Mouse (Mus musculus) regulatory T cell (primary cell): ENCODE results near the gene Zfp113.

Source experiments
- in situ Hi-C: fragments of 300-600 bp; cut with MboI, MseI; formaldehyde crosslinking; loops from one replicate; pipeline ENCODE4 v1.15.1; 2025; ENCODE audit warnings: high pct_unique_total_duplicates

Gene Zfp113

GRCm38 (mm10) chr5:138155443-138155976, at the start of gene Zfp113:
TSS of gene Zfp113 (minus strand) at chr5:138155744.
- in situ Hi-C loops = loop anchor here (25.0 kb wide), 1 partner anchor 1632 kb away; the partner anchor contains the start of genes Ints1 and Mafk

- in situ Hi-C loops = loop anchor here (10.0 kb wide), 1 partner anchor 423 kb away; the partner anchor contains the start of gene A430033K04Rik
Measured at GRCm38 (mm10) chr5:138202086-138202485, 46.5 kb upstream of the Zfp113 start.

GRCm38 (mm10) chr5:138199576-138199975, 44.0 kb upstream of the Zfp113 start:
- in situ Hi-C loops = no loop called here

GRCm38 (mm10) chr5:138195463-138195862, 39.9 kb upstream of the Zfp113 start:
- in situ Hi-C loops = no loop called here

- in situ Hi-C loops = no loop called here
Measured at GRCm38 (mm10) chr5:138194755-138195345, 39.3 kb upstream of the Zfp113 start.

GRCm38 (mm10) chr5:138193771-138194727, 38.5 kb upstream of the Zfp113 start, which contains the start of gene Mblac1:
TSS of gene Mblac1 (plus strand) at chr5:138194314.
- in situ Hi-C loops = no loop called here

GRCm38 (mm10) chr5:138187661-138188306, 32.2 kb upstream of the Zfp113 start:
- in situ Hi-C loops = no loop called here

GRCm38 (mm10) chr5:138186950-138187638, 31.6 kb upstream of the Zfp113 start, which contains the start of the genes Taf6 and Cnpy4:
TSS of gene Taf6 (minus strand) at chr5:138187451.
TSS of gene Cnpy4 (plus strand) at chr5:138187485.
- in situ Hi-C loops = no loop called here

GRCm38 (mm10) chr5:138173217-138173616, 17.7 kb upstream of the Zfp113 start:
- in situ Hi-C loops = loop anchor here (25.0 kb wide), 1 partner anchor 1614 kb away; the partner anchor contains the start of genes Ints1 and Mafk

GRCm38 (mm10) chr5:138171695-138172491, 16.3 kb upstream of the Zfp113 start, which contains the start of the genes Ap4m1 and Mcm7:
TSS of gene Ap4m1 (plus strand) at chr5:138172002.
TSS of gene Mcm7 (minus strand) at chr5:138172422.
- in situ Hi-C loops = loop anchor here (25.0 kb wide), 1 partner anchor 1615 kb away; the partner anchor contains the start of genes Ints1 and Mafk

GRCm38 (mm10) chr5:138170936-138171561, 15.5 kb upstream of the Zfp113 start:
- in situ Hi-C loops = loop anchor here (25.0 kb wide), 1 partner anchor 1616 kb away; the partner anchor contains the start of genes Ints1 and Mafk

- in situ Hi-C loops = loop anchor here (25.0 kb wide), 1 partner anchor 1622 kb away; the partner anchor contains the start of genes Ints1 and Mafk
Measured at GRCm38 (mm10) chr5:138165594-138165993, 10.1 kb upstream of the Zfp113 start.

- in situ Hi-C loops = loop anchor here (25.0 kb wide), 1 partner anchor 1624 kb away; the partner anchor contains the start of genes Ints1 and Mafk
Measured at GRCm38 (mm10) chr5:138163610-138164009, 8.1 kb upstream of the Zfp113 start.

GRCm38 (mm10) chr5:138163046-138163445, 7.5 kb upstream of the Zfp113 start:
- in situ Hi-C loops = loop anchor here (25.0 kb wide), 1 partner anchor 1624 kb away; the partner anchor contains the start of genes Ints1 and Mafk

GRCm38 (mm10) chr5:138160842-138161665, 5.5 kb upstream of the Zfp113 start, which contains the start of gene Cops6:
TSS of gene Cops6 (plus strand) at chr5:138161071.
- in situ Hi-C loops = loop anchor here (25.0 kb wide), 1 partner anchor 1626 kb away; the partner anchor contains the start of genes Ints1 and Mafk

GRCm38 (mm10) chr5:138160224-138160762, 4.7 kb upstream of the Zfp113 start:
- in situ Hi-C loops = loop anchor here (25.0 kb wide), 1 partner anchor 1627 kb away; the partner anchor contains the start of genes Ints1 and Mafk

GRCm38 (mm10) chr5:138154390-138154789, 1.2 kb downstream of the Zfp113 start:
- in situ Hi-C loops = loop anchor here (5.0 to 25.0 kb wide), 2 partner anchors 37 to 1633 kb away; partner anchors contain the start of genes Ints1, Mafk and Zscan21
